Mouse (Mus musculus): ENCODE measurements at regions not wholly inside any gene's neighbourhood (a gene's known extent, or its start where the extent isn't known, plus 50 kb on each side); places are given as distances from the start of the nearest gene placed in this dataset.

GRCm38 (mm10) chr8:9152313-9152925 is 462.1 kb upstream of the Arglu1 start:
- no peak for DNase-seq

- no peak for DNase-seq
These were observed 454.0 kb upstream of the Arglu1 start for GRCm38 (mm10) chr8:9144362-9144761.

DNA sequence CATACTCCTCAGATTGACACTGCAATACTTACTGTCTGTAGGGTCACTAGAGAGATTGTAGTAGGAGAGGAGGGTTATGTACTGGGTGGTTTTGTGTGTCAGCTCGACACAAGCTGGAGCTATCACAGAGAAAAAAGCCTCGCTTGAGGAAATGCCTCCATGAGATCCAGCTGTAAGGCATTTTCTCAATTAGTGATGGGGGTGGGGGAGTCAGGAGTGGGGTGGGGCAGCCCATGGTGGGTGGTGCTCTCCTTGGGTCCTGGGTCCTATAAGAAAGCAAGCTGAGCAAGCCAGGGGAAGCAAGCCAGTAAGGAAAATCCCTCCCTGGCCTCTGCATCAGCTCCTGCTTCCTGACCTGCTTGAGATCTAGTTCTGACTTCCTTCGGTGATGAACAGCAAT is 449.5 kb upstream of the Arglu1 start:
- DNase-seq: no peak

GRCm38 (mm10) chr8:9139059-9139620 is 448.8 kb upstream of the Arglu1 start:
- DNase-seq: no peak

DNA sequence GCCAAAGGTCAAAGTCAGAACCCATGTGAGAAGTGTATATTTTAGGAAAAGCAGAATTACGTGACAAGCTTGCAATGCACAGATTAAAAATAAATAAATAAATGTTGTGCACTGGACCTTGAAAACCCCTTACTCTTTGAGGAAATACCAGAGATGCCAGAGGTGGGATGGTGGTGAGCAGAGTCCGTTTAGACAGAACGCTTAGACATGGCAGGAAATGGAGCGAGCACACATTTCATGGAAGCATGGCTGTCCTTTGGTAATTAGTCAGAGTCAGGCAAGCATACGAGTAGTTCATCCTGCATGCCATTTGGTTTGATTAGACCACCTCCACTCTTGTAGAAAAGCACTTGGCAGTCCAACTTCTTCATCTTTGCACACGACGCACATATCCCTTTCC is 443.4 kb upstream of the Arglu1 start:
- DNase-seq: no peak

DNA sequence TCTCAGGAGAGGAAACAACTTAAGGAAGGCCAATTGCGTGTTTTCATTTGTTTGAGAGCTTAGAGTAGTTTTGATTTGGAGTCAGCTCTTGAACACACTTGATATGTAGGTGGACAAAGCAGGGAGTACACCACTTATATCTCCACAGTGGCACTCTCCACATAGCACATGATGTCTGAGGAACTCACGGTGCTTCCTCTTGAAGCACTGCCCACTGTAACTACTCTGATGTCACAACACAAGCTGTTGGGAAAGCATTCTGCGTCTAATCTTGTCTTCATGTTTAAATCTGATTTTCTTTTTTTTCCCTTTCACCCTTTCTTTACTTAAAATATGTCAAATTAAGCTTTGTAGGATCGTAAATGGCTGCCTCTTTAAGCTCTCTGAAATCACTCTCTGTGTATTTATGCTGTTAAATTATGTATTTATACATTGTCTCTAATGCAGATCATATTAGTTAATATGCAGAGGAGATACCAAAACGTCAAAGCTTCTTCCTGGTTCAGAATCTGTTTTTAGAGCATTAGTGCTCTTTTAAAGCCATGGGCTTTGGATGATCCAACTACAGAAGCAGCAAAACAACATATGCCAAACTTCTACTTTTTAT is 442.4 kb upstream of the Arglu1 start:
- DNase-seq: no peak

GRCm38 (mm10) chr8:9131249-9131648 is 440.9 kb upstream of the Arglu1 start:
- DNase-seq: no peak

- no peak for DNase-seq
These were observed 434.2 kb upstream of the Arglu1 start for GRCm38 (mm10) chr8:9124503-9124902.

DNA sequence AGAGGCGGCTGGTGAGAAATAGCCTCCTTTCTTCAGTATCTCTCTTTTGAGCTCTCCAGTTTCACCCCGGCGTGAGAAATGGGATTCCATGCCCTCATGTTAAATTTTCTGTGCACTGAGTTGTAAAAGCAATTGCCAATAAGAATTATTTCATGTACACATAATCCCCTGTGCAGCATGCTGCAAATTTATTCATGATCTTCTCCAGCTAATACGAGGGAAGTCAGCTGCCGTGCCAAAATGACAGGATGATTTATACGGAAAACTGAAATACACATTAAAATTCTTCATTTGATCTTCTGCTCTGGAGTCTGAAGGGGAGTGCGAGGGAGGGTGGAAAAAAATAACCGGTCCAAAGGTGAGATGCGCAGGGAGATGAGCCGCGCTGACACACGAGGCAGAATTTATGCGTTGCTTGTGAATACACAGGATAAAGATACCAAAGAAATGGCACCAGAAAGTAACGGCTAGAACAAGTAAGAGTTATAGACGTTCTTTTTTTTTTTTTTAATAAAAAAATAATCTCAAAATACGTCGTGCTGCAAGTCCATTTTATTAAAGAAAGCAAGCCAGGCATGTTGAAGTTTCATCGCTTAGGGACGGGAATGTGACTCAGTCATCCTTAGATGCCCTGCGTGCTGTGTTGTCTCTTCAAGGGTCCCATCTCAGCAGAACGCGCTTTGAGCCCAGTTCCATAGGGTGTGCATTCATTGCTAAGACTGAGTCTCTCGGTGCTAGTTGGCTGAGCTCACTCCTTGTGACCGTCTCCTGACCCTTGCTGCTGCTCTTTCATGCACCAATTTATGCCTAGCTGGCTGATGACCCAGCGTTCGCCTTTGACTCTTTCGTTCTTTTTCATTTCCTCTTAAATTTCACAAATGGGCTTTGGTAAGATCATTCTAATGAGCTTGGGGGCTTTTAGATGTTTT is 427.8 kb upstream of the Arglu1 start:
- DNase-seq: peak in 1 of 2 experiments; percentile 10

DNA sequence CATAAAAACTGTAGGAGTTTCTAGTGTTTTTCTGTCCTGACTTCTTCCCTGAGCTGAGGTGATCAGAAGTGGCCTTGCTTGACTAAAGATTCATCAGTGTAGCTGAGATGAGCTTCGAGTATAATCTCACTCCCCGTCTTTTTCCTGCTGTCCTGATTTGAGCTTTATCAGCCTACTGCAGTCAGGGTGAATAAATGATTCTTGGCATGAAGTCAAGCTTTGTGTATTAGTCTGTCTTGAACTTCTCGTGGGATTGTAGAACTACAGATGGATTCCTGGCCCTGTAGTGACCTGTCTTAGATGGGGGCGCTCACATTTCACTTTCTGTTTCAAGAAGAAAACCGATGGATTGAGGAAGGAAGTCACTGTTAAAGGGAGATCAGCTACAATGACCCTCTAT is 405.7 kb upstream of the Arglu1 start:
- peak in 1 of 2 experiments; percentile 13 for DNase-seq

GRCm38 (mm10) chr8:9094002-9094401 is 403.7 kb upstream of the Arglu1 start:
- DNase-seq: no peak

GRCm38 (mm10) chr8:9093356-9093755 is 403.0 kb upstream of the Arglu1 start:
- DNase-seq: peak; percentile 1 to 18

- peak; percentile 15 to 24 for DNase-seq
These were observed 382.4 kb upstream of the Arglu1 start for GRCm38 (mm10) chr8:9072724-9073123.

GRCm38 (mm10) chr8:9072286-9072685 is 382.0 kb upstream of the Arglu1 start:
- no peak for DNase-seq

DNA sequence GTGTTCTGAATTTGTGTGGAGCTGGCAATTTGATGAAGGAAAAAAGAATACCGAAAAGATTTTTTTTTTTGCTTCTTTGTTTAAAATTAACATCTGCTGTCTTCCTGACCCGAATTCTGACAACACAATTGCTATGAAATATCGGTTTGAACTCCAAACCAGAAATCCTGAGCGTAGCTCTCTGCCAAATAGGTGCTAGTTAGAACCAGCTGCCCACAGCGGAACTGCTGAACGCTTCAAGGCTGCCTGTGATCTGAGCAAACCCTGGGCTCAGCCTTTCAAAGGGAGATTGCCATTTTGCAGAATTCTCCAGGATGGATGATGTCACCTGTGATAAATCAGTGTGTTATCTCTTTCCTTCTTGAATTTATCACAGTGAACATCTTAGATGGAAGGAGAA is 380.6 kb upstream of the Arglu1 start:
- DNase-seq: peak; percentile 24 to 56

- DNase-seq: no peak
These were observed 379.5 kb upstream of the Arglu1 start for GRCm38 (mm10) chr8:9069845-9070244.

DNA sequence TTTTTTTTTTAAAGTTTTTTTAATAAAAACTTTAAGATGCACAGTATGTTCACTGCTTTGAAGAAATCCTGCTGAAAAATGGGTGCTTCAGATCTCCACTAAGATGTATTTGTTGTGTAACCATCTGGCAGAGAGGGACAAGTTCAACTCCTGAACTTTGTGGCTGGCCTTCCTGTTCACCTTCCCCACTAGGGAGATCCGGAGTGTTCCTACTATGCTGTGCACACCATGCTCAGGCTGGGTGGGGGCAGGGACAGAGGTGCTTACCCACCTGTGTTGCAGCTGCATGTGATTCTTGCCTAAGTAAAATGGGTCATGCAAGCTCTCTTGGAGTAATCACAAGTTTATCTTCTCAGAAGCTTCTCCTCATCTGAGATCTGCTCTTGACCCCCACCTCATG is 377.4 kb upstream of the Arglu1 start:
- DNase-seq: peak; percentile 4 to 21

DNA sequence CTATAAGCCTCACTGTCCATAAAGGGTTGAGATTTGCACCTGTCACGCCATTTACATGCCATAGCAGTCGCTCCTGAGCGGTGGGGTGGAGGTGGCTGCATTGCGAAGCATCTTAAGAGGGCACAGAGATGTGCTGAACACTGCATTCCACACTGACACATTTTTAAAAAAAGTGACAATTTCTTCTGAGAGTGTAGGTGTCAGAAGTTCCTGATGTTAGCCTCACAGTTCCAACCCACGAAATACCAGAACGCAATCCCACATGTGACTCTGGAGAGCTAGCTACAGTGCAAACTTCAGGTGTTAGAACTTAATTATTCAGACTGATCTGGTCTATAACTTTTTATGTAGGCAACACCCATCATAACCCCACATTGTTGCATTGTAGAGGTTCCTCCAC is 369.8 kb upstream of the Arglu1 start:
- DNase-seq: no peak

DNA sequence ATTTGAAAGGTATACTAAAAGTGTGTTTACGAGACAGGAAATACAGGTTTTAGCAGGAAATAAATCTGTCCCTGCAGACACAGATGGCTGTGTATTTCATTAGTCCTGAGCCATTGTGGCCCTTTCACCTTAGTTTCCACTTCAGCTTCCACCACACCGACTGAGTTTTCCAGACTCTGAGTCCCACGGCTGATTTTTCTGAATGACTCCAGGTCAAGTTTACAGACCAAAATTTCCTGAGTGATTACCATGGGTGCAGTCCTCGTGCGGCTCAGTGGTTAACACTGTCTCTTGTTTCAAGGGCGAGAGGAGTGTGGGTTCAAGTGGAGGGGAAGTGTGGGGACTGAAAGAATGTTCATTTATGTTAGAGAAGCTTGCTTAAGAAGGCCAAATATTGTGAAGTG is 365.1 kb upstream of the Arglu1 start:
- DNase-seq: no peak

GRCm38 (mm10) chr8:9054801-9055200 is 364.5 kb upstream of the Arglu1 start:
- DNase-seq: no peak

GRCm38 (mm10) chr8:9051699-9052098 is 361.4 kb upstream of the Arglu1 start:
- DNase-seq: no peak

GRCm38 (mm10) chr8:9050740-9051475 is 360.6 kb upstream of the Arglu1 start:
- no peak for DNase-seq

All from adrenal gland, postnatal 36 days (tissue).